ENCODE assay signal across 9 mouse cellular contexts in the genomic region with DNA sequence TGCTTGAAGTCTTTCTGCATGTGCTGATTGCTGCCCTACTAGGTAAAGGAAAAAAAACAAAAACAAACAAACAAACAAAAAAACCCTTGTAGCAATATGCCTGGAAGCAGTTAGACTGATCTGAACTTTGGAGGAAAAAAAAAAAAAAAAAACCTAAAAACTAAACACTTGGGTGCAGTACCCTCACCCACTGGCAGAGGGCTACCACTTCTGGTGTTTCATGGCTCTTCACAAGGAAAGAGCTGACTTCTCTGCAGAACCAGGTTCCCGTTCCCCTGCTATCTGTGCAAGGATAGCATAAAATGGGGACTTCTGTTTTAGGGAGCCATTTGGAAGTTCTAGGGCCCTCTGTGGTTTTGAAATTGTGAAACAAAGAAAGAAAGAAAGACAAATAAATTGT. TPM values are rescaled to one million over a fixed set of nuclear protein-coding genes. Genes with fewer than 3 reads are reported as not detected.
DNase-seq lines count a peak whose midpoint lies in the region; ATAC-seq and TF ChIP-seq lines count a peak whose summit lies in the region.
"Had no signal": no experiment of that assay in that cellular context is flagged by ENCODE, and none has a peak within 500 bp of the region (broad histone marks: within the 10 kb centered on the region; RNA-seq: fewer than 3 reads in every experiment).

No protein-coding gene starts in this region.

- H3K4me1 ChIP-seq in heart, embryonic 12.5 days (replicated peaks) = no peaks in the 10 kb centered on the region
- H3K4me1 ChIP-seq in lung, embryonic 14.5 days (ENCODE audit: insufficient read depth) = no peaks in the 10 kb centered on the region
- H3K4me1 ChIP-seq: limb, embryonic 15.5 days had no signal

- ATAC-seq in heart, embryonic 12.5 days (ENCODE audit: insufficient number of reproducible peaks, low FRiP score) = no peak
- no peak for ATAC-seq in lung, embryonic 14.5 days (ENCODE audit: insufficient read depth)

- H3K9ac ChIP-seq in heart, embryonic 12.5 days = no peak overlapping the region
- no peak overlapping the region for H3K9ac ChIP-seq in lung, embryonic 14.5 days
- H3K9ac ChIP-seq: limb, embryonic 15.5 days had no signal

- TF ChIP-seq CTCF in lung, embryonic 14.5 days (IDR thresholded peaks at IDR 0.05; ENCODE audit: low read depth) = peak; percentile 75

- H3K27me3 ChIP-seq in heart, embryonic 12.5 days (replicated peaks) = no peaks in the 10 kb centered on the region
- H3K27me3 ChIP-seq in lung, embryonic 14.5 days (ENCODE audit: insufficient read depth, low read length) = no peaks in the 10 kb centered on the region
- H3K27me3 ChIP-seq: limb, embryonic 15.5 days had no signal

- no peak overlapping the region for H3K4me2 ChIP-seq in heart, embryonic 12.5 days
- no peak overlapping the region for H3K4me2 ChIP-seq in lung, embryonic 14.5 days
- H3K4me2 ChIP-seq: limb, embryonic 15.5 days had no signal

- H3K27ac ChIP-seq in heart, embryonic 12.5 days (ENCODE audit: poor library complexity, severe bottlenecking) = no peak overlapping the region
- no peak overlapping the region for H3K27ac ChIP-seq in lung, embryonic 14.5 days (ENCODE audit: low read depth)
- H3K27ac ChIP-seq: limb, embryonic 15.5 days had no signal

- 13% methylated on average over 1 of the region's 1 CpGs for WGBS in heart, embryonic 12.5 days
- 6% methylated on average over 1 of the region's 1 CpGs for WGBS in lung, embryonic 14.5 days

- H3K9me3 ChIP-seq in heart, embryonic 12.5 days (replicated peaks) = no peaks in the 10 kb centered on the region
- H3K9me3 ChIP-seq in lung, embryonic 14.5 days (ENCODE audit: low read depth, low read length) = no peaks in the 10 kb centered on the region
- H3K9me3 ChIP-seq: limb, embryonic 15.5 days had no signal

- peak; percentile 36 for DNase-seq in heart, adult 11 months
- peak; percentile 26 to 61 for DNase-seq in right cerebral cortex, postnatal 10 days (ENCODE audit: low spot score in 2 of 2)
- no peak for DNase-seq in right cerebral cortex, postnatal 25 days
- peak; percentile 54 to 70 for DNase-seq in adrenal gland, postnatal 36 days
- DNase-seq in heart, postnatal 4 days = peak; percentile 74
- peak; percentile 89 for DNase-seq in lung, embryonic 14.5 days
- peak; percentile 58 for DNase-seq in thymus, postnatal 14 days

- no peak overlapping the region for H3K4me3 ChIP-seq in heart, embryonic 12.5 days
- H3K4me3 ChIP-seq in lung, embryonic 14.5 days (ENCODE audit: low read depth, low read length) = no peak overlapping the region
- H3K4me3 ChIP-seq: limb, embryonic 15.5 days had no signal

- H3K36me3 ChIP-seq in heart, embryonic 12.5 days = no peaks in the 10 kb centered on the region
- no peaks in the 10 kb centered on the region for H3K36me3 ChIP-seq in lung, embryonic 14.5 days (ENCODE audit: insufficient read depth)
- H3K36me3 ChIP-seq: limb, embryonic 15.5 days had no signal

RNA-seq across cellular contexts. Expression of a gene that starts 52.2 kb away (rescaled TPM):
- polyA plus RNA-seq in heart, embryonic 12.5 days (2016; fragmentation: Nextera tagmentation; extraction: Ambion mirVana) = 29.2 and 30.0 TPM in 2 replicates
- 10 to 100 TPM; 51.7 to 51.9 TPM for total RNA-seq in adrenal gland, postnatal 36 days (2021)
- 10 to 100 TPM; 44.6 to 50.3 TPM for total RNA-seq in heart, postnatal 4 days (2021)
- 26.8 and 27.1 TPM in 2 replicates for polyA plus RNA-seq in lung, embryonic 14.5 days (2014; fragmentation: Nextera tagmentation; extraction: Ambion mirVana)
